Mouse (Mus musculus): ENCODE measurements around the gene Nsun4. TPM values are rescaled to one million over a fixed set of nuclear protein-coding genes. Genes with fewer than 3 reads are reported as not detected.

The Nsun4 gene
- polyA plus RNA-seq, 1 experiment = 22.6 TPM

GRCm38 (mm10) chr4:116016396-116016795 is 37.3 kb downstream of the Nsun4 start:
- H3K4me1 ChIP-seq (ENCODE audit: control insufficient read depth, insufficient read depth, insufficient read length, low read length) = no peaks in the 10 kb centered on the region
- H3K27ac ChIP-seq (replicated peaks; ENCODE audit: low read depth, low read length) = no peak overlapping the region
- H3K4me3 ChIP-seq (ENCODE audit: insufficient read depth, low read depth, low read length) = 0 out of 2 replicates have a peak overlapping the region, but pooled peaks have one; percentile 13

DNA sequence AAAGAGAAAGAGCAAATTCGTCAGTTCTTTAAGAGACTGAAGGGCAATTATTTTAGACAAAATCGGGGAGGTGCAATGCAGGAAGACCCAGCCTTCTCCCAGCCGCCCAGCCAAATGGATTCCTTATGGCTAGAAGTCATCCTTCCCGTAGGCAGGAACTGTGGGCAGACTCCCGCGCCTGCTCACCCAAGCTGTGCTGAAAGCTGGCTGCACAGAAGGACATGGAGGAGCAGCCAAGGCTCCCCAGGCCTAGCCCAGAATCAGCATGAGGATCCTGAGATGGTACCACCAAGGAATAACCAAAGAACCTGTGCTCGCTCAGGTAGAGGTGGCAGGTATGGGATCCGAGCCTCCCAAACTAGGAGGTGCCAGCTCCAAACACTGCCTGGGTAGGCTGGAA is 37.7 kb downstream of the Nsun4 start:
- H3K27ac ChIP-seq (replicated peaks; ENCODE audit: low read depth, low read length) = no peak overlapping the region

DNA sequence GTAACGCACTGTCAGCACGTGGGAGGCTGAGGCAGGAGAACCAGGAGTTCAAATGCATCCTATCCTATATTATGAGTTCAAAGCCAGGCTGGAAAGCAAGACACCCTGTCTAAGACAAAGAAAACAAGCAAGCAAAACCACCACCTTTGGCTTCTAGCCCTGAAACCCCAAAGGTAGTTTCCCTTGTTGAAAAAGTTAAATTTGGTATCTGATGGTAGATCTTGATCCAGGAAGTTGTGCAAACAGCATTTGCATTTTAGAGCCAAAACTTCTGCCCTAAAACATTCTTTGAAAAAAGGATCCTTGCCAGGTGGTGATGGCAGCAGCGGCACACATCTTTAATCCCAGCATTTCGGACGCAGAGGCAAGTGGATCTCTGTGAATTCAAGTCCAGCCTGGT is 38.2 kb downstream of the Nsun4 start:
- Histone ChIP-seq H3K27ac (replicated peaks; ENCODE audit: low read depth, low read length) (no peak overlapping the region), H3K4me3 (ENCODE audit: insufficient read depth, low read depth, low read length) (no peak overlapping the region), H3K4me1 (ENCODE audit: control insufficient read depth, insufficient read depth, insufficient read length, low read length) (no peaks in the 10 kb centered on the region)

More for the DNA sequence above, 37.7 kb downstream of the Nsun4 start:
- Histone ChIP-seq H3K4me3 (ENCODE audit: insufficient read depth, low read depth, low read length) (no peak overlapping the region), H3K4me1 (ENCODE audit: control insufficient read depth, insufficient read depth, insufficient read length, low read length) (no peaks in the 10 kb centered on the region)

GRCm38 (mm10) chr4:116010186-116010585 is 43.5 kb downstream of the Nsun4 start:
- no peaks in the 10 kb centered on the region for H3K4me1 ChIP-seq (ENCODE audit: control insufficient read depth, insufficient read depth, insufficient read length, low read length)
- H3K27ac ChIP-seq (replicated peaks; ENCODE audit: low read depth, low read length) = no peak overlapping the region
- no peak overlapping the region for H3K4me3 ChIP-seq (ENCODE audit: insufficient read depth, low read depth, low read length)

GRCm38 (mm10) chr4:116001206-116001605 is 52.5 kb downstream of the Nsun4 start:
- Histone ChIP-seq H3K27ac (replicated peaks; ENCODE audit: low read depth, low read length) (no peak overlapping the region), H3K4me1 (ENCODE audit: control insufficient read depth, insufficient read depth, insufficient read length, low read length) (no peaks in the 10 kb centered on the region), H3K4me3 (ENCODE audit: insufficient read depth, low read depth, low read length) (no peak overlapping the region)

DNA sequence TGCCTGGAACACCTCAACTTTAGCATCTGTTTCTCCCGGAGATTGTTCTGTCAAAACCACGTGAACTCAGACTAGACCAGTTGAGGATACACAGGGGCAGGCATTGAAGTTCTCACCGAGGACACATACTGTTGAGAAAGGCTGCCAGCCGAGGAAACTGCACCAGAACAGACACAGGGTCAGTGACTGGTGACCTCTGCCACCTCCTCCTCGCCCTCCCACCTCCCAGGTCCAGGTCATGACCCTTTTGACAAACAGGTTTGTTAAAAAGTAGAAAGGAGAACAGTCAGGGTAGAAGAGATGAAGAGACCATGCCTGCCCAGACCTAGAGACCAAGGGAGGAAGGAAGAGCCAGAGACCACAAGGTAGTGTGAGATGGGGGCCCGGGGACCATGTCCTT is 53.0 kb downstream of the Nsun4 start:
- no peak overlapping the region for H3K4me3 ChIP-seq (ENCODE audit: insufficient read depth, low read depth, low read length)
- no peaks in the 10 kb centered on the region for H3K4me1 ChIP-seq (ENCODE audit: control insufficient read depth, insufficient read depth, insufficient read length, low read length)
- no peak overlapping the region for H3K27ac ChIP-seq (replicated peaks; ENCODE audit: low read depth, low read length)

DNA sequence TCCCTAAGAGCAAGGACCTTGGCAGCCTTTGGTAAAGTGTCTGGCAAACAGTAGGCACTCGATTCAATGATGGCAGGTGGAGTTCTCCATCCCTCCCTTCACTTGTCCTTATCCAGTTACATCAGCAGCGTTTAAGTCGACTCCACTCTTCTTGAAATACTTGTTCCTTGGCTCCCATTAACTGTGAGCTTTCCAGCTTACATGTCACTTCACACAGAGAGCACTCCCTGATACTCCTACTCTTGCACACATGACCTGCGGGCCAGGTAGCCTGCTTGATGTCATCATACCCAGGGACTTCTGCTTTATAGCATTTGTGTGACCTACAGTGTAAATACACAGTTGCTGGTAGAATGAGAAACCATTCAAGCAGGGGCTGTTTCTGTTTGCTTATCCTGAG is 56.9 kb downstream of the Nsun4 start:
- Histone ChIP-seq H3K27ac (replicated peaks; ENCODE audit: low read depth, low read length) (no peak overlapping the region), H3K4me3 (ENCODE audit: insufficient read depth, low read depth, low read length) (no peak overlapping the region), H3K4me1 (ENCODE audit: control insufficient read depth, insufficient read depth, insufficient read length, low read length) (no peaks in the 10 kb centered on the region)

DNA sequence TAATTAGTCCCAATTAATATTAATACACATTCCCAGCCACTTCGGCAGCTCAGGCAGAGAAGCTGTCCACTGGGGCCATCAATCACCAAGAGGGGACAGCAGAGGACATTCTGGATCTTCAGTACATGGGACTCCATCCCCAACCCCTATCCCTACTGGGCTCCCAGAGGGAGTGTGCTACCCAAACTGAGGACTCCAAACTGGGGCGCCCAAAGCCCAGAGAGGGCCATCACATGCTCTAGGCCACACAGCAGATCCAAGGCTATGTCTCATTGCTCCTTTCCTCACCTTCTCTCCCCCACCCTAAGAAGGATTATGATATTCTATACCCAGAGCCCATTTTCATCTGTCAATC is 58.3 kb downstream of the Nsun4 start:
- H3K27ac ChIP-seq (replicated peaks; ENCODE audit: low read depth, low read length) = no peak overlapping the region
- no peak overlapping the region for H3K4me3 ChIP-seq (ENCODE audit: insufficient read depth, low read depth, low read length)
- no peaks in the 10 kb centered on the region for H3K4me1 ChIP-seq (ENCODE audit: control insufficient read depth, insufficient read depth, insufficient read length, low read length)

- H3K4me3 ChIP-seq (ENCODE audit: insufficient read depth, low read depth, low read length) = no peak overlapping the region
- no peaks in the 10 kb centered on the region for H3K4me1 ChIP-seq (ENCODE audit: control insufficient read depth, insufficient read depth, insufficient read length, low read length)
- H3K27ac ChIP-seq (replicated peaks; ENCODE audit: low read depth, low read length) = no peak overlapping the region
These were observed 58.9 kb downstream of the Nsun4 start for GRCm38 (mm10) chr4:115994662-115995375.

DNA sequence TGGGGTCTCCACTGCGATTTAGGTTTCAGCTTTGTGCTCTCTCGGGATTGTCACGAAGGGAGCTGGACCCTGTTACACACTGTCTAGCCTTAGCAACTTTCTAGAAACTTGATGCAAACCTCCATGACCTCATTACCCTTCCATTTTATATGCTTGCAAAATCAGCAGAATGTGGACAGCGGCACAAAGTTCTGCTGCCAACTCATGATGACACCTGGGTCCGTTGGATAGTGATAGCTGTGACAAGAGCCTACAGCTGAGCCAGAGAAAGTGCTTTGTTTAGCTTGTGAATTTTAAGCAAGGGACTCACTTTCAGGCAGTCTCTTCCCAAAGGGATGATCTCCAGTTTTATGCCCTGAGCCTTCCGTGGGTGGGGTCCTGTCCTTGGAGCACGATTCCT is 64.3 kb downstream of the Nsun4 start:
- H3K27ac ChIP-seq (replicated peaks; ENCODE audit: low read depth, low read length) = no peak overlapping the region
- no peaks in the 10 kb centered on the region for H3K4me1 ChIP-seq (ENCODE audit: control insufficient read depth, insufficient read depth, insufficient read length, low read length)
- H3K4me3 ChIP-seq (ENCODE audit: insufficient read depth, low read depth, low read length) = no peak overlapping the region

- no peak overlapping the region for H3K4me3 ChIP-seq (ENCODE audit: insufficient read depth, low read depth, low read length)
- H3K27ac ChIP-seq (replicated peaks; ENCODE audit: low read depth, low read length) = no peak overlapping the region
- H3K4me1 ChIP-seq (ENCODE audit: control insufficient read depth, insufficient read depth, insufficient read length, low read length) = no peaks in the 10 kb centered on the region
These were observed 65.7 kb downstream of the Nsun4 start for GRCm38 (mm10) chr4:115987858-115988530.

DNA sequence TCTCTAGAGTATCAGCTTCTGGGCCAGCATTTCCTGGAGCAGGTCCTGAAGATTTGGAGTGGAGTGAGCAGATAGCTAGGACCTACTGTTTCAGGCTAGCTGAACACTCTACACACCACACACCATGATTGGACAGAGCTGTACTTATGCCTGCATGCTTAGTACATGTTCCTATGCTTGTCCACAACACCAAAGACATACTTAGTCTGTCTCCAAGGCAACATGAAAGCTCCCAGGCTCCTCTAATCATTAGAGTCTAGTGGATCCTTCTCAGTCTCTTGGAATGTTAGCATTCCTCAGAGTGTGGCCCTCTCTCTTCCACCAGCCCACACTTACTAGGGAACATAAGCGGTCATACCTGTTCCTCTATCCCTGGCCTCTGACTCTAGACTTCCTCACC is 66.2 kb downstream of the Nsun4 start:
- H3K4me3 ChIP-seq (ENCODE audit: insufficient read depth, low read depth, low read length) = no peak overlapping the region
- no peak overlapping the region for H3K27ac ChIP-seq (replicated peaks; ENCODE audit: low read depth, low read length)
- no peaks in the 10 kb centered on the region for H3K4me1 ChIP-seq (ENCODE audit: control insufficient read depth, insufficient read depth, insufficient read length, low read length)

DNA sequence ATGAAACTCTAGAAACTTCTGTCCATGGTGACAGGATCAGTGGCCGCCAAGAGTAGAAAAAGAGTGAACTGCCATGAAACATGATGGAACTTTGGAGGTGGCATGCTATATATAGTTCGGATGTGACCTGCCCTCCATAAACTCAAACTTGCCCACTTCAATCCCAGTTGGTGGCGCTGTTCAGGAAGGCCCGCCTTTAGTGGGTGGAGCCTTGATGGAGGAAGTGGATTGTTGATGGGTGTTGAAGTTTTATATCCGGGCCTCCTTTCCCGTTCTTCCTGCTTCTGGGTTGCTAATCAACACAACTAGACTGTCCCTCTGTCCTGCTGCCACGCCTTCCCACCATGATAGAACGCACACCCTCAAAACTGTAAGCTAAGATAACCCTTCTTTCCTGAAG is 68.7 kb downstream of the Nsun4 start:
- no peaks in the 10 kb centered on the region for H3K4me1 ChIP-seq (ENCODE audit: control insufficient read depth, insufficient read depth, insufficient read length, low read length)
- H3K27ac ChIP-seq (replicated peaks; ENCODE audit: low read depth, low read length) = no peak overlapping the region
- H3K4me3 ChIP-seq (ENCODE audit: insufficient read depth, low read depth, low read length) = no peak overlapping the region

- Histone ChIP-seq H3K27ac (replicated peaks; ENCODE audit: low read depth, low read length) (no peak overlapping the region), H3K4me3 (ENCODE audit: insufficient read depth, low read depth, low read length) (no peak overlapping the region), H3K4me1 (ENCODE audit: control insufficient read depth, insufficient read depth, insufficient read length, low read length) (no peaks in the 10 kb centered on the region; the same call in 1 of the 2 replicates)
These were observed 69.6 kb downstream of the Nsun4 start for GRCm38 (mm10) chr4:115984111-115984510.
